Mouse (Mus musculus) liver, embryonic 15.5 days (tissue): ENCODE data around the gene Gm3317. TPM values are rescaled to one million over a fixed set of nuclear protein-coding genes. Genes with fewer than 3 reads are reported as not detected.
"Not testable (repeated sequence)": the region's sequence is repeated elsewhere in the genome, so short reads cannot be mapped to it uniquely, and the experiment has no call there.

Source experiments
- ATAC-seq: fragments of 200-750 bp; cut with Nextera tagmentation; 2 replicates; pipeline ENCODE4 v1.8.0; 2017; ENCODE audit warnings: moderate number of reproducible peaks, mild to moderate bottlenecking, moderate library complexity; ENCODE audit not compliant: insufficient read depth
- H3K27ac ChIP-seq: fragments of 300-500 bp; sonication (generic); replicated peaks from 2 replicates; pipeline ENCODE4 v1.5.1; 2015; ENCODE audit warnings: mild to moderate bottlenecking, inconsistent platforms
- H3K27me3 ChIP-seq: fragments of 300-500 bp; sonication (generic); 2 replicates; pipeline ENCODE4 v1.6.1; 2015; ENCODE audit warnings: mild to moderate bottlenecking, inconsistent platforms
- H3K36me3 ChIP-seq: fragments of 300-500 bp; sonication (generic); replicated peaks from 2 replicates; pipeline ENCODE4 v1.6.1; 2015; ENCODE audit warnings: moderate library complexity, mild to moderate bottlenecking, inconsistent platforms
- H3K4me1 ChIP-seq: fragments of 300-500 bp; sonication (generic); replicated peaks from 2 replicates; pipeline ENCODE4 v1.6.1; 2015; ENCODE audit warnings: inconsistent platforms
- H3K4me2 ChIP-seq: fragments of 300-500 bp; sonication (generic); 2 replicates; pipeline ENCODE4 v1.6.1; 2015; ENCODE audit warnings: moderate library complexity, mild to moderate bottlenecking, inconsistent platforms
- H3K4me3 ChIP-seq: fragments of 300-500 bp; sonication (generic); replicated peaks from 2 replicates; pipeline ENCODE4 v1.5.1; 2015; ENCODE audit warnings: mild to moderate bottlenecking, inconsistent platforms
- H3K9ac ChIP-seq: fragments of 300-500 bp; sonication (generic); 2 replicates; pipeline ENCODE4 v1.6.1; 2015; ENCODE audit warnings: moderate library complexity, mild to moderate bottlenecking, inconsistent platforms
- H3K9me3 ChIP-seq: fragments of 300-500 bp; sonication (generic); replicated peaks from 2 replicates; pipeline ENCODE4 v1.6.1; 2016; ENCODE audit warnings: inconsistent platforms
- WGBS: fragments of 180-500 bp; shearing (Covaris S2); methylation state at CpG from one replicate; pipeline ENCODE4 v1.1.7; 2015; ENCODE audit warnings: mixed read lengths; ENCODE audit not compliant: insufficient replicate concordance; 5-methylcytosine and 5-hydroxymethylcytosine counted together
- polyA plus RNA-seq: library from polyadenylated mRNA; unstranded; fragments of >200 nt; fragmentation: Nextera tagmentation; extraction: Ambion mirVana; gene quantifications from 2 replicates; pipeline ENCODE4 v1.2.1, GENCODE M21; 2015

Gm3317 gene
- polyA plus RNA-seq: not detected in 2 replicates

- not testable (repeated sequence) for ATAC-seq, H3K9me3 ChIP-seq, H3K27ac ChIP-seq, H3K9ac ChIP-seq, H3K4me3 ChIP-seq, H3K27me3 ChIP-seq, H3K4me1 ChIP-seq, H3K36me3 ChIP-seq, H3K4me2 ChIP-seq
- no CpG with 5 or more reads among the region's 1 CpGs for WGBS
Measured at GRCm38 (mm10) chr14:5164235-5164634, at the start of gene Gm3317. Gene Gm3317 (plus strand): TSS chr14:5164535.

GRCm38 (mm10) chr14:5131219-5131618 lies 33.1 kb upstream of the Gm3317 start, which contains the start of gene Gm8279:
Gene Gm8279 (plus strand): TSS chr14:5131519.
- H3K4me3 ChIP-seq, H3K36me3 ChIP-seq, H3K4me1 ChIP-seq, H3K27me3 ChIP-seq, H3K27ac ChIP-seq, H3K9me3 ChIP-seq, ATAC-seq, H3K9ac ChIP-seq, H3K4me2 ChIP-seq: not testable (repeated sequence)
- 59% methylated on average over 2 of the region's 2 CpGs for WGBS

DNA sequence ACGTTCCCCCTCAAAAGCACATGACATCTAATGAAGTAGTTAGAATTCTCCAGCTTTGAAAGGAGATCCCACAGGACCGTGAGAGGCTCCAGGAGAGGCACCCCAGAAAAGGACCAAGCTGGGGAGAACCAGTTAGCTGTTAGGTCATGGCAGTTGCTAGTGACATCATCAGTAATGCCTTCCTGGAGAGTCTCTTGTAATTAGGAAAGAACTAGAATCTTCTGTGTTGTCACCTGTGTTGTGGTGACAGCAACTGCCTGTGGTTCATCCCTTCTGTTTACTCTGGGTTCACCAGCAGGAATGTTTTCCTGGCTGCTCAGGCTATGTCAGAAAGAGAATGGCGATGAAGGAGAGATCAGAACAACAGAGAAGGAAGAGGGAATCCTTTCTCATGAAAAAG lies 21.2 kb downstream of the Gm3317 start, which contains the start of gene Gm8271:
Gene Gm8271 (plus strand): TSS at position 301 of the 400 bp plus-strand sequence.
- no CpG with 5 or more reads among the region's 3 CpGs for WGBS
- ATAC-seq, H3K36me3 ChIP-seq, H3K4me3 ChIP-seq, H3K9ac ChIP-seq, H3K4me1 ChIP-seq, H3K27me3 ChIP-seq, H3K9me3 ChIP-seq, H3K27ac ChIP-seq, H3K4me2 ChIP-seq: not testable (repeated sequence)

Other genes starting within 250 kb of the Gm3317 start
- gene Gm8297, start 180.6 kb upstream of the Gm3317 start, polyA plus RNA-seq: not detected in 2 replicates
- gene Gm3298, start 148.6 kb upstream of the Gm3317 start, polyA plus RNA-seq: not detected in 2 replicates
- gene 4930555G01Rik, start 113.9 kb upstream of the Gm3317 start, polyA plus RNA-seq: not detected in 2 replicates
- not detected in 2 replicates for gene Gm8281, start 93.5 kb upstream of the Gm3317 start, polyA plus RNA-seq
- not detected in 2 replicates for gene Gm8279, start 33.0 kb upstream of the Gm3317 start, polyA plus RNA-seq
- gene Gm8271, start 21.3 kb downstream of the Gm3317 start, polyA plus RNA-seq: not detected in 2 replicates
- gene Gm3526, start 96.0 kb downstream of the Gm3317 start, polyA plus RNA-seq: not detected in 2 replicates
- not detected in 2 replicates for gene Gm3542, start 170.4 kb downstream of the Gm3317 start, polyA plus RNA-seq
- not detected in 2 replicates for gene Gm3500, start 224.5 kb downstream of the Gm3317 start, polyA plus RNA-seq